Mouse (Mus musculus) thymus, adult 2 months (tissue): ENCODE results near the gene Gimap8.

ENCODE experiments used
- CTCF ChIP-seq: fragments of 200-500 bp; IDR thresholded peaks from 2 replicates; pipeline ENCODE4 v1.5.1; 2012; ENCODE audit warnings: mild to moderate bottlenecking, control low read depth, low read length, moderate library complexity, borderline replicate concordance; ENCODE audit not compliant: control insufficient read depth, poor library complexity, insufficient read depth; ENCODE audit errors: extremely low read depth
- POLR2A ChIP-seq: fragments of 200-500 bp; IDR thresholded peaks from 2 replicates; pipeline ENCODE4 v1.6.1; 2012; ENCODE audit warnings: mild to moderate bottlenecking, low read length, control low read depth, moderate library complexity; ENCODE audit not compliant: control insufficient read depth, poor library complexity, insufficient read depth; ENCODE audit errors: extremely low read depth

DNA sequence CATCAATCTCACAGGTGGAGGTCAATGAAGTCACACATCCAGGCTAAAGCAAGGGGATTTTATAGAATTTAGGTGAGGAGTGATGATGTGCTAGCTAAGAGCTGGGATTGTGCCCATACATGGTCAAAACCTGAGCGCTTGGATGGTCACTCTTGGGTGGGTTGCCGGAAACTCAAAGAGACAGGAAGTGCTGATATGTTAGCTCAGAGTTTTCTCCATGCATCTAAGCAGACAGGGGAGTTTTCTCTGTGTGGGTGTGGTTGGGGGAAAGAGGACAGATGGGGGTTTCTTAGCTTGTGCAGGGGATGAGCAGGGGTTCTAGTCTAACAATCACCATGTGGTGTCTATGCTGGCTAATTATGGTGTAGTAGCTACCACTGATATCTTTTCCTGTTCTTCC is 42.3 kb downstream of the Gimap8 start:
- TF ChIP-seq CTCF: no peak
- no peak for TF ChIP-seq POLR2A
